Mouse (Mus musculus) testis, adult 2 months (tissue): ENCODE data around the gene Lad1.

Source experiments
- CTCF ChIP-seq: fragments of 200-500 bp; IDR thresholded peaks from 2 replicates; pipeline ENCODE4 v1.5.1; 2012; ENCODE audit warnings: low read depth, mild to moderate bottlenecking, inconsistent platforms, low read length, moderate library complexity; ENCODE audit not compliant: control insufficient read depth, insufficient read depth, insufficient replicate concordance
- POLR2A ChIP-seq: fragments of 200-500 bp; IDR thresholded peaks from 2 replicates; pipeline ENCODE4 v1.6.1; 2012; ENCODE audit warnings: low read depth, mild to moderate bottlenecking, inconsistent platforms, low read length, moderate library complexity; ENCODE audit not compliant: control insufficient read depth

GRCm38 (mm10) chr1:135844481-135844880 is 26.1 kb downstream of the Lad1 start:
- no peak for TF ChIP-seq POLR2A
- no peak for TF ChIP-seq CTCF
